Mouse (Mus musculus) thymus, adult 2 months (tissue): ENCODE data around the gene Pjvk.

ENCODE experiments used
- CTCF ChIP-seq: fragments of 200-500 bp; IDR thresholded peaks from 2 replicates; pipeline ENCODE4 v1.5.1; 2012; ENCODE audit warnings: mild to moderate bottlenecking, control low read depth, low read length, moderate library complexity, borderline replicate concordance; ENCODE audit not compliant: control insufficient read depth, poor library complexity, insufficient read depth; ENCODE audit errors: extremely low read depth
- POLR2A ChIP-seq: fragments of 200-500 bp; IDR thresholded peaks from 2 replicates; pipeline ENCODE4 v1.6.1; 2012; ENCODE audit warnings: mild to moderate bottlenecking, low read length, control low read depth, moderate library complexity; ENCODE audit not compliant: control insufficient read depth, poor library complexity, insufficient read depth; ENCODE audit errors: extremely low read depth

GRCm38 (mm10) chr2:76655982-76656381, 7.7 kb downstream of the Pjvk start:
- no peak for TF ChIP-seq CTCF
- TF ChIP-seq POLR2A = no peak
